Mouse (Mus musculus): ENCODE measurements at regions not wholly inside any gene's neighbourhood (a gene's known extent, or its start where the extent isn't known, plus 50 kb on each side); places are given as distances from the start of the nearest gene placed in this dataset.

- no peak overlapping the region for H3K4me3 ChIP-seq (ENCODE audit: insufficient read depth, low read depth, low read length)
- TF ChIP-seq POLR2A (IDR thresholded peaks at IDR 0.05; ENCODE audit: low read depth, low read length) (no peak), CTCF (conservative IDR thresholded peaks at IDR 0.05; ENCODE audit: insufficient read depth, insufficient read length, low read depth, low read length) (no peak)
- H3K4me1 ChIP-seq (ENCODE audit: control insufficient read depth, insufficient read depth, low read length) = no peaks in the 10 kb centered on the region
- no peak for DNase-seq
- no peaks in the 10 kb centered on the region for H3K36me3 ChIP-seq (ENCODE audit: control insufficient read depth, insufficient read depth, low read length)
- WGBS = 79% methylated on average over 1 of the region's 1 CpGs
- no peaks in the 10 kb centered on the region for H3K27me3 ChIP-seq (replicated peaks; ENCODE audit: control insufficient read depth, insufficient read depth, low read length)
- H3K27ac ChIP-seq (ENCODE audit: insufficient read depth, low read depth, low read length) = no peak overlapping the region
Measured at GRCm38 (mm10) chr13:102087766-102088165, 319.7 kb upstream of the Pik3r1 start.

- Histone ChIP-seq H3K4me3 (ENCODE audit: insufficient read depth, low read depth, low read length) (no peak overlapping the region), H3K4me1 (ENCODE audit: control insufficient read depth, insufficient read depth, low read length) (no peaks in the 10 kb centered on the region), H3K27ac (ENCODE audit: insufficient read depth, low read depth, low read length) (no peak overlapping the region), H3K27me3 (replicated peaks; ENCODE audit: control insufficient read depth, insufficient read depth, low read length) (no peaks in the 10 kb centered on the region), H3K36me3 (ENCODE audit: control insufficient read depth, insufficient read depth, low read length) (no peaks in the 10 kb centered on the region)
- DNase-seq = no peak
- TF ChIP-seq POLR2A (IDR thresholded peaks at IDR 0.05; ENCODE audit: low read depth, low read length) (no peak), CTCF (conservative IDR thresholded peaks at IDR 0.05; ENCODE audit: insufficient read depth, insufficient read length, low read depth, low read length) (no peak)
- 45% methylated on average over 5 of the region's 5 CpGs for WGBS
Measured at GRCm38 (mm10) chr13:102089551-102089950, 321.5 kb upstream of the Pik3r1 start.

- DNase-seq = no peak
- H3K27ac ChIP-seq (ENCODE audit: insufficient read depth, low read depth, low read length) = no peak overlapping the region
- no peaks in the 10 kb centered on the region for H3K36me3 ChIP-seq (ENCODE audit: control insufficient read depth, insufficient read depth, low read length)
- no peaks in the 10 kb centered on the region for H3K4me1 ChIP-seq (ENCODE audit: control insufficient read depth, insufficient read depth, low read length)
- no peak for TF ChIP-seq POLR2A (IDR thresholded peaks at IDR 0.05; ENCODE audit: low read depth, low read length)
- TF ChIP-seq CTCF (conservative IDR thresholded peaks at IDR 0.05; ENCODE audit: insufficient read depth, insufficient read length, low read depth, low read length) = no peak
- H3K4me3 ChIP-seq (ENCODE audit: insufficient read depth, low read depth, low read length) = no peak overlapping the region
- no peaks in the 10 kb centered on the region for H3K27me3 ChIP-seq (replicated peaks; ENCODE audit: control insufficient read depth, insufficient read depth, low read length)
- 71% methylated on average over 4 of the region's 4 CpGs for WGBS
Measured at GRCm38 (mm10) chr13:102094193-102094592, 326.2 kb upstream of the Pik3r1 start.

GRCm38 (mm10) chr13:102103161-102103560, 335.1 kb upstream of the Pik3r1 start:
- H3K4me3 ChIP-seq (ENCODE audit: insufficient read depth, low read depth, low read length) = no peak overlapping the region
- no peak for TF ChIP-seq CTCF (conservative IDR thresholded peaks at IDR 0.05; ENCODE audit: insufficient read depth, insufficient read length, low read depth, low read length)
- no peak for TF ChIP-seq POLR2A (IDR thresholded peaks at IDR 0.05; ENCODE audit: low read depth, low read length)
- no peak overlapping the region for H3K27ac ChIP-seq (ENCODE audit: insufficient read depth, low read depth, low read length)
- 85% methylated on average over 1 of the region's 1 CpGs for WGBS
- H3K27me3 ChIP-seq (replicated peaks; ENCODE audit: control insufficient read depth, insufficient read depth, low read length) = no peaks in the 10 kb centered on the region
- H3K36me3 ChIP-seq (ENCODE audit: control insufficient read depth, insufficient read depth, low read length) = no peaks in the 10 kb centered on the region
- no peaks in the 10 kb centered on the region for H3K4me1 ChIP-seq (ENCODE audit: control insufficient read depth, insufficient read depth, low read length)
- peak; percentile 11 for DNase-seq

DNA sequence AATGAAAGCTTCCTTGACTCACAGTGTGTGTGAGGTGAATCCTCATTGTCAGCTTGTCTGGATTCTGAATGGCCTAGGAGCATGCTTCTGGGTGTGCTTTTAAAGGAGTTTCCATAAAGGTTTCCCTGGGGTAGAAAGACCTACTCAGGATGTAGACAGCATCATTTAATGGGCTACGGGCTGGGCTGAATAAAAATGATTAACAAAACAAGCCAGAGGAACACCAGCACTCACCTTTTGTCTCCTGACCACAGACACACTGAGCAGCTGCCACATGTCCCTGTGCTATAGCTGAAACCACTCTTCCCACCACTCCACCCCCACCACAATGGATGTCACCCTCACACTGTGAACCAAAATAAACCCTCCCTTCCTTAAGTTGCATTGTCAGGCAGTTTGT, 338.2 kb upstream of the Pik3r1 start:
- H3K27me3 ChIP-seq (replicated peaks; ENCODE audit: control insufficient read depth, insufficient read depth, low read length) = no peaks in the 10 kb centered on the region
- TF ChIP-seq CTCF (conservative IDR thresholded peaks at IDR 0.05; ENCODE audit: insufficient read depth, insufficient read length, low read depth, low read length) (no peak), POLR2A (IDR thresholded peaks at IDR 0.05; ENCODE audit: low read depth, low read length) (no peak)
- DNase-seq = no peak
- H3K27ac ChIP-seq (ENCODE audit: insufficient read depth, low read depth, low read length) = no peak overlapping the region
- H3K36me3 ChIP-seq (ENCODE audit: control insufficient read depth, insufficient read depth, low read length) = no peaks in the 10 kb centered on the region
- no peak overlapping the region for H3K4me3 ChIP-seq (ENCODE audit: insufficient read depth, low read depth, low read length)
- 76% methylated on average over 1 of the region's 1 CpGs for WGBS
- no peaks in the 10 kb centered on the region for H3K4me1 ChIP-seq (ENCODE audit: control insufficient read depth, insufficient read depth, low read length)

DNA sequence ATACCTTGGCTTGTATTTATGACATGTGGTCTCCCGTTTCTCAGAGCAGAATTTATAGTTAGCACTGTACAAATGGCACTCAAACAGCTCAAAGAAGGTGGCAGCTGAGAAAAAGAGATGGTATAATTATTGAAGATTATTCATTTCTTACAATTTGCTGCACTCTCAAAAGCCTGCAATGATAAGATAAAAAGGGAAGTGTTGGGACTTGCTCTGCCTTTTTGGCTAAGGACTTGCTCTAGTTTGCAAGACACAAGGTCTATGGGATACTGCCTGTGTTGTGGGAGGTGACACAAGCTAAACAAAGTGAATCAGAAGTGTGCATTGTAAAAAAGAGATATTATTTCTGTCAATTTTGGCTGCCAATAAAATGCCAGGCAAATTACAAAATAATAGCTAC, 340.2 kb upstream of the Pik3r1 start:
- DNase-seq = no peak
- WGBS = 66% methylated on average over 1 of the region's 1 CpGs
- TF ChIP-seq POLR2A (IDR thresholded peaks at IDR 0.05; ENCODE audit: low read depth, low read length) (no peak), CTCF (conservative IDR thresholded peaks at IDR 0.05; ENCODE audit: insufficient read depth, insufficient read length, low read depth, low read length) (no peak)
- H3K4me1 ChIP-seq (ENCODE audit: control insufficient read depth, insufficient read depth, low read length) = no peaks in the 10 kb centered on the region
- no peaks in the 10 kb centered on the region for H3K27me3 ChIP-seq (replicated peaks; ENCODE audit: control insufficient read depth, insufficient read depth, low read length)
- no peak overlapping the region for H3K4me3 ChIP-seq (ENCODE audit: insufficient read depth, low read depth, low read length)
- no peak overlapping the region for H3K27ac ChIP-seq (ENCODE audit: insufficient read depth, low read depth, low read length)
- H3K36me3 ChIP-seq (ENCODE audit: control insufficient read depth, insufficient read depth, low read length) = no peaks in the 10 kb centered on the region

GRCm38 (mm10) chr13:102108916-102109315, 340.9 kb upstream of the Pik3r1 start:
- no peak for DNase-seq
- H3K4me1 ChIP-seq (ENCODE audit: control insufficient read depth, insufficient read depth, low read length) = no peaks in the 10 kb centered on the region
- no peaks in the 10 kb centered on the region for H3K27me3 ChIP-seq (replicated peaks; ENCODE audit: control insufficient read depth, insufficient read depth, low read length)
- TF ChIP-seq POLR2A (IDR thresholded peaks at IDR 0.05; ENCODE audit: low read depth, low read length) = no peak
- TF ChIP-seq CTCF (conservative IDR thresholded peaks at IDR 0.05; ENCODE audit: insufficient read depth, insufficient read length, low read depth, low read length) = no peak
- 88% methylated on average over 3 of the region's 3 CpGs for WGBS
- H3K27ac ChIP-seq (ENCODE audit: insufficient read depth, low read depth, low read length) = no peak overlapping the region
- no peaks in the 10 kb centered on the region for H3K36me3 ChIP-seq (ENCODE audit: control insufficient read depth, insufficient read depth, low read length)
- H3K4me3 ChIP-seq (ENCODE audit: insufficient read depth, low read depth, low read length) = no peak overlapping the region

DNA sequence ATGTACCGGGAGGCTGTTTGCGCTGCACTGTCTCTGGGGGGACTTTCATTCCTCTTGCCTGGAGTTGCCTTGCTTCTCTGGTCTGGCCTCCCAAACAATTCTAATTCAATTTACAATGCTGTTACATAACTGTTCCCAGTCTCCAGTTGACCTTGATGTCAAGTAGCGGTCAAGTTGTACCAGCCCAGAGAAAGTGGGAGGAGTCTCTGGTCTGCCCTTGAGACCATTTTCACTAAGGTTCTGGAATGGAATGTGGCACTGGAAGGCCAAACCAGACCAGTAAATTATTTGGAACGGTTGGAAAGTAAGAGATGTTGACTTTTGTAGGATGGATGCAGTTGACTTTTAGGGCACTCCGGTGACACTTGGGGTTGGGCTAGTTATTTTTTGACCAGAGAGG, 345.9 kb upstream of the Pik3r1 start:
- H3K27ac ChIP-seq (ENCODE audit: insufficient read depth, low read depth, low read length) = peak overlapping the region; percentile 41; the same call in 1 of the 2 replicates

More for the DNA sequence above, 345.9 kb upstream of the Pik3r1 start:
- no peak overlapping the region for H3K4me3 ChIP-seq (ENCODE audit: insufficient read depth, low read depth, low read length)
- no peak for TF ChIP-seq POLR2A (IDR thresholded peaks at IDR 0.05; ENCODE audit: low read depth, low read length)
- no peak for TF ChIP-seq CTCF (conservative IDR thresholded peaks at IDR 0.05; ENCODE audit: insufficient read depth, insufficient read length, low read depth, low read length)
- H3K36me3 ChIP-seq (ENCODE audit: control insufficient read depth, insufficient read depth, low read length) = no peaks in the 10 kb centered on the region
- 65% methylated on average over 5 of the region's 5 CpGs for WGBS
- H3K27me3 ChIP-seq (replicated peaks; ENCODE audit: control insufficient read depth, insufficient read depth, low read length) = no peaks in the 10 kb centered on the region
- no peaks in the 10 kb centered on the region for H3K4me1 ChIP-seq (ENCODE audit: control insufficient read depth, insufficient read depth, low read length)
- peak; percentile 83 for DNase-seq
